Mouse (Mus musculus) gastrocnemius, postnatal 4 days (tissue): ENCODE results near the gene St3gal4. TPM values are rescaled to one million over a fixed set of nuclear protein-coding genes. Genes with fewer than 3 reads are reported as not detected.

Experiments used
- DNase-seq, 2 experiments: peaks; one replicate each; pipeline ENCODE4 v3.0.0; 2021 to 2022; ENCODE audit warnings: low spot score in 2 of 2, mixed read lengths in 2 of 2
- total RNA-seq, 2 experiments: library from RNA; stranded (reverse); gene quantifications; 2 replicates each; pipeline ENCODE4 v1.2.3; 2021

The St3gal4 gene
- total RNA-seq, 2 experiments from 2014 or later, result 20.1 to 22.6 TPM

GRCm38 (mm10) chr9:35108916-35109315, 10.2 kb downstream of the St3gal4 start:
- DNase-seq, result peak; percentile 43 to 78

- DNase-seq, result no peak
Observed at GRCm38 (mm10) chr9:35108066-35108465, 11.0 kb downstream of the St3gal4 start.

GRCm38 (mm10) chr9:35107396-35107795, 11.7 kb downstream of the St3gal4 start:
- no peak for DNase-seq

GRCm38 (mm10) chr9:35105884-35106880, 12.9 kb downstream of the St3gal4 start:
- DNase-seq, result no peak

- DNase-seq, result no peak
Observed at GRCm38 (mm10) chr9:35105438-35105837, 13.6 kb downstream of the St3gal4 start.

- DNase-seq, result no peak
Observed at GRCm38 (mm10) chr9:35104711-35105110, 14.4 kb downstream of the St3gal4 start.

GRCm38 (mm10) chr9:35098762-35099161, 20.3 kb downstream of the St3gal4 start:
- DNase-seq, result no peak

GRCm38 (mm10) chr9:35097901-35098300, 21.2 kb downstream of the St3gal4 start:
- DNase-seq, result no peak

- DNase-seq, result peak in 1 of 2 experiments; percentile 3
Observed at GRCm38 (mm10) chr9:35095726-35096125, 23.3 kb downstream of the St3gal4 start.

GRCm38 (mm10) chr9:35093350-35093749, 25.7 kb downstream of the St3gal4 start:
- no peak for DNase-seq

GRCm38 (mm10) chr9:35092904-35093303, 26.2 kb downstream of the St3gal4 start:
- DNase-seq, result no peak

GRCm38 (mm10) chr9:35061446-35061845, 57.6 kb downstream of the St3gal4 start:
- DNase-seq, result peak in 1 of 2 experiments; percentile 4

- DNase-seq, result peak in 1 of 2 experiments; percentile 5
Observed at GRCm38 (mm10) chr9:35059881-35060280, 59.2 kb downstream of the St3gal4 start.

GRCm38 (mm10) chr9:35058596-35059354, 60.3 kb downstream of the St3gal4 start:
- peak in 1 of 2 experiments; percentile 5 for DNase-seq

- DNase-seq, result peak in 1 of 2 experiments; percentile 2
Observed at GRCm38 (mm10) chr9:35058186-35058585, 60.9 kb downstream of the St3gal4 start.

GRCm38 (mm10) chr9:35057631-35058030, 61.4 kb downstream of the St3gal4 start:
- DNase-seq, result peak in 1 of 2 experiments; percentile 3

- DNase-seq, result no peak
Observed at GRCm38 (mm10) chr9:35056611-35057010, 62.5 kb downstream of the St3gal4 start.

- peak in 1 of 2 experiments; percentile 5 for DNase-seq
Observed at GRCm38 (mm10) chr9:35055528-35056330, 63.3 kb downstream of the St3gal4 start.

GRCm38 (mm10) chr9:35053669-35054068, 65.4 kb downstream of the St3gal4 start:
- no peak for DNase-seq

- DNase-seq, result no peak
Observed at GRCm38 (mm10) chr9:35053081-35053480, 66.0 kb downstream of the St3gal4 start.

GRCm38 (mm10) chr9:35052671-35053070, 66.4 kb downstream of the St3gal4 start:
- DNase-seq, result no peak
